Mouse (Mus musculus) lung, postnatal 4 days (tissue): Measurements from ENCODE around the gene B230118H07Rik.
"Not testable (repeated sequence)": the region's sequence is repeated elsewhere in the genome, so short reads cannot be mapped to it uniquely, and the experiment has no call there.

Experiments
- DNase-seq, 2 experiments: peaks; one replicate each; pipeline ENCODE4 v3.0.0; 2021

The B230118H07Rik gene

GRCm38 (mm10) chr2:101581418-101581817, 67.9 kb downstream of the B230118H07Rik start:
- DNase-seq, result no peak

DNA sequence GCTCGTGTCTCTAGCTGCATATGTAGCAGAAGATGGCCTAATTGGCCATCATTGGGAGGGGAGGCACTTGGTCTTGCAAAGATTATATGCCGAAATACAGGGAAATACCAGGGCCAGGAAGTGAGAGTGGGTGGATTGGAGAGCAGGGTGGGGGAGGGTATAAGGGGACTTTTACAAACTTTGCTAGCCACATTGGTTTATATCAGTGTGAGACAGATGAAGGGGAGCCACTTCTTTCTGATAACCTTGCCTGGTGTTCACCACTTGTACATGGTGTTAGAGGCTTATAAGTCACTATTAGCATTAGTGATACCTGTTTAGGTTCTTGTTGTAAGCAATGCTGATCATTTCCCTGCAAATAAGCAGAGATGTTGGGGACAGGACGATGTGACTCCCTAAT, 68.4 kb downstream of the B230118H07Rik start:
- DNase-seq, result no peak

DNA sequence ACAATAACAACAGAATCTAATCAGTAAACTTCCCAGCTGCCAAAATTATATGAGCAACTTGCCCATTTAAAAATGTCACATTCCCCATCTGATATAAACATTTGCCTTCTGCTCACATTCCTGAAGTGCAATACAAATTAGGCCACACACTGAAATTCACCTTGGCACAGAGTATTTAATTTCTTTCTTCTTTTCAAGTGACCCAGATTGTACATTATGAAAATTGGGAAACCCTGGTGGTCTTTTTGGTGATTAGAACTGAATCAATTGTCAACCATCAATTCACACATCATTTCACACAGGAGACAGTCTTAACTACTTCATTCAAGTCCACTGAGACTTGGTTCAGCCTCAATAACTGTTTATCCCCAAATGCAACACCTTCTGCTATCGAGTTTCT, 68.9 kb downstream of the B230118H07Rik start:
- no peak for DNase-seq

GRCm38 (mm10) chr2:101580027-101580426, 69.3 kb downstream of the B230118H07Rik start:
- no peak for DNase-seq

DNA sequence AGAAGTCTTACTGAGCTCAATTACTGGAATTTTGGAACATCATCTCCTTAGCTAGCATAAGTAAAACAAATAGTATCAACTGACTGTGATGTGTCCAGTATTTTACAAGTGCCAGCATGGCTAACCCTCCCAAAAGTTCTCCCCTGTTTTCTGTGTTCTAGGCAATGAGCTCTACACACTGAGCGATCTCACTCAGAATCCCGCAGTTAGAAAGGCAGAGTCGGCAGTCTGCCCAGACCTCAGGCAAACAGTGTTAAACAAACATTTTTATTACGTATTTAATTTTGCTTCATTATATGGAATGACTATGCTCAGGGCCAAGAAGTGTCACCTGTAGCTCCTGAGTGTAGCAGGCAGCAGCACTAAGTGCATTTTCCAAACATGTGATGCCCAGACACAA, 72.1 kb downstream of the B230118H07Rik start:
- no peak for DNase-seq

- no peak for DNase-seq
Observed at GRCm38 (mm10) chr2:101569230-101569629, 80.1 kb downstream of the B230118H07Rik start.

DNA sequence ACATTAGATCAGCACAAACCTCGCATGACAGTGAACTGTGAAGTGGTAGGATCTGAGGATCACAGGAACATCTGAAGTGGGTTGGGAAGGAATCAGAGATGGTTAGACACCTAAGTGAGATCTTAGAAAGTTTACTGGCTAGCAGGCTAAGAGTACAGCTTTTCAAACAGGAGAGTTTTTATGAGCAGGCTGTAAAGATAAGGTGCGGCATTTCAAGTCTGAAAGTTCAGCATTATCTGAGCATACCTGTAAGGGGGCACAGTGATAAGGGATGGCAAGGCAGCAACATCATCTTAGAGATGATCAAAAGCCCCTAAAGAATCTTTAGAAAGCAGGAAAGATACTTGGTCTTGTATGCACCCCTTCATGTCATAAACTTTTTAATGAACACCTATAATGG, 81.8 kb downstream of the B230118H07Rik start:
- no peak for DNase-seq

DNA sequence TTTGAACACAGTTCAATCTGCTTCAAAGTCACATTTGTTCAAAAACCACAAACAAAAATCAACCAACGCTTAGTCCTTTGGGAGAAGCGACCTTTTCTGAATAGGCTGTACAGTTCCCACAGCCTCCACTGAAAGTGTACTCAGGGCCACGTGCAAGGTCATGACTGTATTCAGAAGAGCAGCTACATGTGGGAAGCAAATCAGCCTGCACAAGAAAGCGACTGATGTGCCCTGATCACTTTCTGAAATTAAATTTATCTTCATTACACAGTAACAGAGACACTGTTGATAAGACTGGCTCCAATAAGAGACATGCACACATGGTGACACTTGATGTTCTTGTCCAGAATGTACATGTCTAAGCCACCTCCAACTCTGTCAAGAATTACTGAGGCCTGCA, 85.6 kb downstream of the B230118H07Rik start:
- DNase-seq, result no peak

- DNase-seq, result no peak
Observed at GRCm38 (mm10) chr2:101563206-101563605, 86.1 kb downstream of the B230118H07Rik start.

DNA sequence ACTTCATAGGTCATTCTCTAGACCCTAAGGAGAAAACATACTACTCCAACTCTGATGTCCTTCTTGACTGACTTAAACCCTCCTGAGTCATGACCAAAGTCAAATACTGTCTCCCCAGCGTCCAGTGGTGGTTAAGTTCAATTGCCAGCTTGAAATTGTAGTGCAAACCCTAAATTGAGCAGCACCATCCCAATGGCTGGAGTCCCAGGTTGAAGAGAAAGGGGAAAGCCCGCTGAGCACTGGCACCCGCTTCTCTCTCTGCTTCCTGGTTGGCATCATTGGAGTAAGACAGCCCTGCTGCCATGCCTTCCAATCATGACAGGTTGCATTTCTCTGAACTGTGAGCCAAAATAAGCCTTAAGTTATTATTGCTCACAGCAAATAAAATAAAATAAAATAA, 89.9 kb downstream of the B230118H07Rik start:
- DNase-seq, result no peak

GRCm38 (mm10) chr2:101555886-101556285, 93.4 kb downstream of the B230118H07Rik start:
- DNase-seq, result no peak

- DNase-seq, result no peak
Observed at GRCm38 (mm10) chr2:101553851-101554250, 95.5 kb downstream of the B230118H07Rik start.

DNA sequence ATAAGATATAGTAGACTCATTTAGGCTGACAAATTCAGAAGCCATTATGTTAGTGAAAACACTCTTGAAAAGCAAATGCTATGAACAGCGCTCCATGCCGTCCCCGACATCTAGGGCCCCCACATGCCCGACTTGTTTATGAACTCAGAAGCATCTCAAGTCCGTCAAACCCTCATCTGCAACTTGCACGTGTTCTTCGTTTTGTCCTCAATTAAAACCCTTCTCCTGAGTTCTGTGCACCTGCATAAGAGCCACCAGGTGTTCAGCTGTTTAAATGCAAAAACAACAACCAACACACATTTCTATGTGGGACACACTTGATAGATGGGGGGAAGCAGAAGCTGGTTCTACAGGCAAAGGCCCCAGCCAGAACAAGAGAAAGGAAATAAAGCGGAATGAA, 97.0 kb downstream of the B230118H07Rik start:
- DNase-seq, result no peak

- DNase-seq, result no peak
Observed at GRCm38 (mm10) chr2:101551026-101551719, 98.2 kb downstream of the B230118H07Rik start.

- DNase-seq, result no peak
Observed at GRCm38 (mm10) chr2:101550176-101550575, 99.2 kb downstream of the B230118H07Rik start.

- DNase-seq, result no peak
Observed at GRCm38 (mm10) chr2:101548866-101549265, 100.5 kb downstream of the B230118H07Rik start.

- DNase-seq, result no peak
Observed at GRCm38 (mm10) chr2:101545593-101545992, 103.7 kb downstream of the B230118H07Rik start.

- DNase-seq, result no peak
Observed at GRCm38 (mm10) chr2:101543704-101544417, 105.5 kb downstream of the B230118H07Rik start.

DNA sequence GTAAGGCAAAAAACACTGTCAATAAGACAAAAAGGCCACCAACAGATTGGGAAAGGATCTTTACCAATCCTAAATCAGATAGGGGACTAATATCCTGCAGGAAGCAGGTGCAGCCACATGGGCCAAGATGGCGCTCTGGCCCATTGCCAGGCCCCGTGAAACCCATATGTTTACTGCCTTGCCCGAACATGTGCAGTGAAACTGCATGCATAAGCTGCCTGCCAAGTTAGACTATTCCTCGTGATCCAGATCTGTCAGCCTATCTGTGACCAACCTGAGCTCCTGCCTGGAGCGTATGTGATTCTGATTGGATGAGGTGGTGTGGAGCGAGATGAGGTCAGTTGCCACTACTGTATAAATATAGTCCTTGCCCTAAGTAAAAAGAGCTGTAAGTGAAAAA, 112.4 kb downstream of the B230118H07Rik start:
- not testable (repeated sequence) for DNase-seq

DNA sequence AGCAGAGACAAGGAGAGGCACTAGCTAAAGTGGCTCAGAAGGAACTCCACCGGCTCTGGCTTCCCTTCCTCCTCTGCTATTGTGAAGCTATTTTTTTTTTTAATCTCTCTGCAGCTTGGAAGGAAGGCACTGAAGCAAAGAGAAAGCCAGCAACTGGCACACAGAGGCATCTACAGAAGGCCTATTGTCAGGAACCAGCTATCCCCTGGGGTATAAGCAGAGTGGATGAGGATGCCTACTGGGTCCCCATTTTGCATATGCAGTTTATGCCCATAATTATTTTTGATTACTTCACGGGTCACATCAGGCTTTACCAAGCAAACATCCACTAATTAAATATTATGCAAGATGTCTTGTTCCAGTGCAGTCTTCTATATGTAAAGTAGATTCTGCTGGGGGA, 115.6 kb downstream of the B230118H07Rik start:
- no peak for DNase-seq

DNA sequence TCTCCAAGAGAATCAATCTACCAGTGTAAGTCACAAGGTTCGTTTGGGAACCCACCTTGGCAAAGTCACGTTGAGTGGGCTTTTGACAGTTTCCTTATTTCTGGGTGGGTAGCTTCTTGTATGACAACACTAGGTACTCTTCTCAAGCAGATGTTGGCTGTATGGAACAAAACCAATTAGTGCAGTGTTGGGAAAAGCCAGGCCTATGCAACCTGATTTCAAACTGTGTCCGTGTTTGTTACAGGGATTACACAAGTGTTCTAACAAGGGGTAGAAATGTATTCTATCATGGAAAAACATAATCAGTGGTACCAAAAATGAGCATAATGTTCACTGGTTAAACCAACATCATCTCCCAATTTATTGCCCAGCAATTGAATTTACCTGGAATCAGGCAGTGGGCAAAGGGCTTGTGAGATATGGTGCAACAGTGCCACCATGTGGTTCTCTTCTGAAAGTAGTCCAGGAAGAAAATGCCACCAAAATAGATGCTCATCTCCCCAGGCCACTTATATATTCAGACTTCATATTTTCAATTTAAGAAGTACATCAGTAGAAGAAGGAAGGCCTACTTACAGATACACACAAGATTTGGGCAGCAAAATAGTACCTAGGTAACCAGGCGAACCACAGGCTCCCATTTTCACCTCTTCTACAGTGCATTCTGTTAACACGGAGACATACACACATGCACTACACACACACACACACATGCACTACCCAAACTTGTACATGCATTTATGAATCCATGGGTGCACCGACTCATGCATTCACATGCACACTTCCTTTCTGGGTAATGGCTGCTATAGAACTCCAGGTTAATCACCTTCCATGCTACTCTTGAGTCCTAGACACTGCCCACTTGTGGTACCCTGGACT, 123.6 kb downstream of the B230118H07Rik start:
- peak in 1 of 2 experiments; percentile 9 for DNase-seq

GRCm38 (mm10) chr2:101525091-101525490, 124.2 kb downstream of the B230118H07Rik start:
- no peak for DNase-seq

DNA sequence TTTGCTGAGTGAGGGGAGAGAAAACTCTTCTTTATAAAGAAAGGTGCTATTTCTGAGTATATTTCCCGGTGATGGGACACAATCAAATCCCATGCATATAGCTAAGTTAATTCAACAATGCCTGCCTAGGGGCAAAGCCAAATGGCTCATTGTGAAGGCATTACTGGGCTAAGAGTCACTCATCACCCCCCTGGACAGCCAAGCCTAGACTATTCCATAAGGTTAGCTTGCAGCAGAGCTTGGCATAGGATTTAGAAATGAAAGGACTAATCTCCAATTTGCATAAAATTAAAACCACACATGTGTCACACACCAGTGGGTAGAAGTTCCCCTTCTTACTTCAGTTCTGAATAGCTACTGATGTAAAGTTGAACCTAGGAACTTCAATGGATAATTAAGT, 128.8 kb downstream of the B230118H07Rik start:
- no peak for DNase-seq
